Mouse (Mus musculus): ENCODE results near the gene Cyp27a1.

- no peak for TF ChIP-seq MAFK (IDR thresholded peaks at IDR 0.05; ENCODE audit: insufficient read depth, low read depth, low read length)
- TF ChIP-seq CHD2 (IDR thresholded peaks at IDR 0.05; ENCODE audit: low read depth, low read length): no peak
- TF ChIP-seq ZNF384 (IDR thresholded peaks at IDR 0.05; ENCODE audit: low read depth, low read length): no peak
- TF ChIP-seq ZC3H11A (IDR thresholded peaks at IDR 0.05; ENCODE audit: borderline replicate concordance, low read depth, low read length): no peak
- no peak for TF ChIP-seq HCFC1 (IDR thresholded peaks at IDR 0.05; ENCODE audit: borderline replicate concordance, insufficient read depth, low read length)
Measured at GRCm38 (mm10) chr1:74754175-74754785, 40.9 kb downstream of the Cyp27a1 start.

All from ES-E14 (cell line).